Mouse (Mus musculus) thymus, adult 2 months (tissue): ENCODE measurements around the gene Kif28.

Experiments
- CTCF ChIP-seq: fragments of 200-500 bp; IDR thresholded peaks from 2 replicates; pipeline ENCODE4 v1.5.1; 2012; ENCODE audit warnings: mild to moderate bottlenecking, control low read depth, low read length, moderate library complexity, borderline replicate concordance; ENCODE audit not compliant: control insufficient read depth, poor library complexity, insufficient read depth; ENCODE audit errors: extremely low read depth
- POLR2A ChIP-seq: fragments of 200-500 bp; IDR thresholded peaks from 2 replicates; pipeline ENCODE4 v1.6.1; 2012; ENCODE audit warnings: mild to moderate bottlenecking, low read length, control low read depth, moderate library complexity; ENCODE audit not compliant: control insufficient read depth, poor library complexity, insufficient read depth; ENCODE audit errors: extremely low read depth

- TF ChIP-seq CTCF (no peak), POLR2A (no peak)
Observed at GRCm38 (mm10) chr1:179785502-179785901, 40.4 kb upstream of the Kif28 start.
